Mouse (Mus musculus) cerebellum, postnatal 25 days (tissue): ENCODE data around the gene Ackr1.
A peak's percentile ranks its signal among the peaks of the same experiment; 100 is the strongest.
"Not testable (repeated sequence)": the region's sequence is repeated elsewhere in the genome, so short reads cannot be mapped to it uniquely, and the experiment has no call there.

Experiments used
- DNase-seq, 2 experiments: peaks; one replicate each; pipeline ENCODE4 v3.0.0; 2021; ENCODE audit warnings: mixed read lengths in 2 of 2

The Ackr1 gene

DNA sequence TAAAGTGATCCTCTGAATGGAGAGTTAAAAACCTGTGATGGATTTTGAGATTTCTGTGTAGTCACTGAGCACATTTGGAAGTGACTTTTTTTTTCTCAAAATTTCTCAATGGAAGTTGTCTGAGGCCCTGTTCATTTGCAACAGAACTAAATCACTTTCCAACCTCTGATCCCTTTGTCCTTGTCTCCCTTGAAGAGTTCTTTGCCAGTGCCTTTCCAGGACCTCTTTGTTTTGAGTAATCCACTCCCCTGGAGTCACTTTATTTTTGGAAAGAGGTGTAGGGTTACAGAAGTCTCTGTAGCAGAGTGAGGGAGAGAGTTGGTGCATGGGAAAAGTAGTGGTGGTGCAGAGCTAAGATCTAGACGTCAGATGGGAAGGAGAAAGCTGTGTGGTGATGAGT, 15.0 kb upstream of the Ackr1 start:
- no peak for DNase-seq

DNA sequence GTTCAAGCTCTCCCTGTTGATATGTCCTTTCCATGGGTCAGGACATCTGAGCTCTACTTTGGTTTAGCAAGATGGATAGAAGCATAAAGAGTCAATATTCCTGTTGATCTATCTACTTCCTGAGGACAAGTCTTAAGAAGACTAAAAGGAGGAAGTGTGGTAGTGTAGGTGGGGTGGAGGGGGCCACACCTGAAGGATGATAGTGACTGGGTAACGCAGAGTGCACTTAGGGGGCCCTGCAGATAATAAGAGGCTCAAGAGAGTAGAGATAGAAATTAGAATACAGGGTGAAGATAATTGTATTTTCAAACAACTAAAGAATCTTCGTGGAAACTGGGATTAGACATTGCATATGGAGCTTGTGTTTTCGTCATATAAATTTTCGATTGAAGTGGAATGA, 11.6 kb upstream of the Ackr1 start:
- DNase-seq: no peak

DNA sequence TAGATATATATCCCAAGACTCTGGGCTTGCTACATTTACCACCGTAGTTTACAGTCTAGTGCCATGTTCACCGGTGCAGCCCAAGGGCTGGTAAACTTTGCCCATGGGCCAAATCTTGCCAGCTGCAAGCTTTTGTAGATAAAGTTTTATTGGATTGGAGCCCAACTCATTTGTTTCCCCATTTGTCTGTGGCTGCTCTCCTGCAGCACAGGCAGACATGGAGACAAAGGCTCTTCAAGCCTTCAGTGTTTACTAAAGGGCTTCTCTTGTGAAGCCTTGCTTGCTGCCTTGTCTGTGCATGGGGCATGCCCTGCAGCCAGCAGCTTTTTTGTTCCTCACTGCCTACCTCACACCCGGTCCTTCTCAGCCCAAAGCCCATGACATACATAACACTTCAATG, 10.4 kb upstream of the Ackr1 start:
- DNase-seq: no peak

DNA sequence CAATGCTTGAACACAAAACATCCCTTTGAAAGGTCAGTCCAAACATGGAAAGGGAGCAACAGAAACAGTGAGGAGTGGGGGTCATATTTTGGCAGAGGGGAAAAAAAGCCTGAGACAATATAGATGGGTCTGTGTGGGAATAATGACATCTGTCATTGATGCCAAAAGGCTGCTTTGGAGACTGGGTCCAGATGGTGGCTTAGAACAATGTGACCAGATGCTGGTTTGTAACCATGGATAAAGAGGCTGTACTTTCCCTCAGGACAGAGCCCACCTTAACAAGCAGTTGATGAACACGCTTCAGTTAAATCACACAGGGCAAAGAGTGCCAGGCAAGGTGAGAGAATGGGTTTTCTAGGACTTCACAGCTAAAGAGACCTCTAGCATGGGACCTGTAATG, 8.9 kb upstream of the Ackr1 start:
- no peak for DNase-seq

DNA sequence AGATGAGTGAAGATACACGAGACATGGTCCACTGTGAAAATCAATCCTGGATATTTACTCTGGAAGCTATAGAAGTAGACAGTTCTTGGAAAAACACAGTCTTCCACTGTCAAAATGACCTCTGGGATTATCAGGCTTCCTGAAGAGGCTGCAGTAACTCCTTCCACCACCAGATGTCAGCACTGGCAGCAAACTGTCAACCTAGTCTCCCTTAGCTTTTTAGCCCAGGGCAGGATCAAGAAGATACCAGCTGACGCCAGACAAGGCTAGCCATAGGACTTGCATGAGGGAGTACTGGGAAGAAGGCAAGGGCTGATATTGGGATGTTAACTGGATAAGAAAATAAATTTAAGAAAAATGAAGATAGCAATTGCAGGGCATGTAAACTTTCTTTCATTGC, 6.0 kb upstream of the Ackr1 start:
- peak; percentile 83 to 88 for DNase-seq

DNA sequence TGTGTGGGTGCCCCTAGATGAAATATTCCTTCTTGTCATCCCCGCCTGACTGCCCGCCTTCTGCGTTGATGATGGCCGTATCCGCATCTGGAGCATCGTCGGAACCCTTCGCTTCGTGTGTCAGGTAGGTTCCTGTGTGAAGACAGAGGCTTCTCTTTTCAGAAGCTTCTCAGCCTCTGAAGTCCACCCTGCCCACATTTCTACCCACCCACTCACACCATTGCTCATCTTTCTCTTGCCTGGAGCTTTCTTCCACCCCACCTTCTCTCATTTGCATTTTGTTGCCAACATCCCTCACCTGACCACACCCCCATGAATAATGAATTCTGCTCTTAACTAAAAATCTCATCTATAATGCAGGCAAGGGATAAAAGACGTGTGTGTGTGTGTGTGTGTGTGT, 3.5 kb upstream of the Ackr1 start:
- no peak for DNase-seq

DNA sequence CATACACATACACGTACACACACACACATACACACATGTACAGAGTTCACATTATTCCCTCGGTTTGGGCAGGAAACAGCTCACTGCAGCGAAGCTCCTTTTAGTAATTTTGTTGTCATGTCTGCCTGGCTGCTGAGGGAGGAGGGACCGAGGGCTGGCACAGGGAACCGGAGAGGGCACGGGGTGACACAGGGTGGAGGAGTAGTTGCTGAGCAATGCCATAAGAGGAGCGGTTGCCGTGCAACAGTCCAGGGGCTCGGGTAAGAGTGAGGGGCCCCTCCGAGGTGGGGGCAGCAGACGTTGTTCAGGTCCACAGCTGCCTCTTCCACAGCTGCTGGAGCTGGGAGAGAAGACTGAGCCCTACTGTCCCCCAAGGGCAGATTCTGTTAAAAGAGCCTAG, 2.4 kb upstream of the Ackr1 start:
- no peak for DNase-seq

DNA sequence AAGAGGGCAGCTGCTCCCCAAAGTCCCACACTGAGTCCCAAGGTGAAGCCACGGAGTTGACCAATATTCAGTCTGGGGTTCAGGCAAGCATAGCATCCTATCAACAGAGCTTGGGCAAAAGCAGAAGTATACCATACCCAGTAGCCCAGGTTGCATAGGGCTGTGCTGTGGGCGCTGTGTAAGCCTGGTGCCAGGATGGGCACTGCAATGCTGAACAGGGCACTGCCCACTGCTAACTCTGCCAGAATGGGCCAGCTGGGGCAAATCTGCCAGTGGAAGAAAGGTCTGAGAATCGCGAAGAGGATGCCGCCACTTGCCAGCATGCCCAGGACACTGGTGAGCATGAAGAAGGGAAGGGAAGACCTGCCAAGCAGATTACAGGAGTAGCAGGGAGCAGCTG, 1.1 kb downstream of the Ackr1 start:
- DNase-seq: peak; percentile 59

DNA sequence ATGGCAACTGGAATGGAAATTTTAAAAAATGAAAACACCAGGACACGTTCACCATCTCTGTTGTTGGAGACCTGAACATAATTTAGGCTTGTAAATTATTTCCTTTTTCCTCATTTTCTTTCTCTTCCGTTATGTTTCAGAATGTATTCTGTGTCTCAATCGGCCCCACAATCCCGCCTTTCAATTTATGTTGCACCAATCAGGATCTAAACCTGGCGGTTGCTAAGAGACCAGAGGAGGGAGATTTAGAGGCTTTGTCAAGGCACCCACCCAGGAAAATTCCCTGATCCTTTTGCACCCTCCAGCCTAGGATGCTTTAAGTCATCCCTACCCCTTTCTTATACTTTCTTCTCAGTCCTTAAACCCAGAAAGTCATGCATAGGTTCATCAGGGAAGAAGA, 3.8 kb downstream of the Ackr1 start:
- no peak for DNase-seq

DNA sequence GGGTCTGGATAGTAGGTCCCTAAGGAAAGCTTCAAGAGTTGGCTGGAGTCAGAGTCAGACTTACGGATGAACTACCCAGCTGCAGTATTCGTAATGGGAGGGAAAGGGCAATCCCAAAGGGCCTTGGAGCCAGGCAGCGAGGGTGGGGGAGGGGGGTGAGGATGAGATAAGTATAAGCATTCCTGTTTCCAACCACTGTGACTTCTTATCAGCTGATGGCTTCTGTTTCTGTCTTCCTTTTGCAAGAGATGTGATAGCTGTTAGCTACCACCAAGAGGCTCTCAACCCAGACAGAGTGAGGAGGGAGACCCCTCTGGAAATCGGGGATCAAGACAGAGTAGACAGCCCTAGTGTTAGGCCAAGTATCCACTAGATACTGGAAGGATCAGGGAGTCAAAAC, 4.4 kb downstream of the Ackr1 start:
- no peak for DNase-seq

DNA sequence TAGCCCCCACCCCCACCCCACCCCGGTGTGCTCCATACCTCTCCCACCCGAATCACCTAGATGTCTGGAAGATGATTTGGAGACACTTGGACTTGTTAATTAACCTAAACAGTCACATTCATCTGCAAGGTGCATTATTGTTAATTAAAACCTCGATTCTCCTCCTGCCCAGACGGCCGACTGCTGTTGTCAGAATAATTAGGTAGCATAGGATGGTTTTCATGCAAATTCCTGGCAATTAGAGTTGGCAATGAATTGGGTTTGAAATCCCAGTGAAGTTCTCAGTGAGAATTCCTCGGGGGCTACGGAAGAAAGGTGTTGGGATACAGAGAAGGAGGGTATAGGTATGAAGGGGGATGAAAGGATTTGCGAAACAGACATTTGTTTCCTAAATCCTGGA, 5.1 kb downstream of the Ackr1 start:
- no peak for DNase-seq

DNA sequence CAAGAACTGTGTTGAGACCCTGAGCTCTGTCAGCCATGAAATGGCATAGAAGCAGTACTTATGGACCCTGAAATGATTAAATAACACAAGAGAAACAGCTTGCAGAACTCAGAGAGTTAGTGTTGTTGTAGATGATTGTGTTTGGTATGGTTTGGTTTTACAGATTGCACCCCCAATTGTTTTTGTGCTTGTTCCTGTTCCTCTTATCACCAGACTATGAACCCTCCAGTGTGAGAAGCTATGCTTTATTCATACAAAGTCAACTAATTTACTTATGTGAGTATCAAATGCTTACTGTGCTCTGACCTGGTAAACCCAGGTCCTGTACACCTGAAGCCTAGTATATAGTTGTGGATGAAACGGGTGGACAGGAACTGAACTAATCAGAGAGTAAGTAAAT, 7.0 kb downstream of the Ackr1 start:
- DNase-seq: no peak

DNA sequence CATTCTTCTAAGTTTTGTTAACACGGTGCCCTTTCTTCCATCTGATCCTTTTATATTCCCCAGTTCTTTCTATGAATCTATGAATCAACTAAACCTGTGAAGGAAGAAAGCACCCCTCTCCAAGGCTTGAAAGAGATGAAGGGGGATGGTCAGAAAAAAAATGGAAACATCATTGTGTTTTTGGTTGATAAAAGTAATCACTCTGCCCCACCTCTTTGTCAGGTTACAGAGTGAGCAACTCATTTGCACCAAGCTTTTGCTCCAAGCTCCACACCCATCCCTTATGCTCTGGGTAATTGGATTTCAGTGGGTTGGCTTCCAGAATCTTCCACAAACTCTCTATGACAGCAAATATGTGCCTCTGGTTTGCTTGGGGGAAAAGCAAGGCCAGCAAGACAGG, 8.2 kb downstream of the Ackr1 start:
- no peak for DNase-seq

DNA sequence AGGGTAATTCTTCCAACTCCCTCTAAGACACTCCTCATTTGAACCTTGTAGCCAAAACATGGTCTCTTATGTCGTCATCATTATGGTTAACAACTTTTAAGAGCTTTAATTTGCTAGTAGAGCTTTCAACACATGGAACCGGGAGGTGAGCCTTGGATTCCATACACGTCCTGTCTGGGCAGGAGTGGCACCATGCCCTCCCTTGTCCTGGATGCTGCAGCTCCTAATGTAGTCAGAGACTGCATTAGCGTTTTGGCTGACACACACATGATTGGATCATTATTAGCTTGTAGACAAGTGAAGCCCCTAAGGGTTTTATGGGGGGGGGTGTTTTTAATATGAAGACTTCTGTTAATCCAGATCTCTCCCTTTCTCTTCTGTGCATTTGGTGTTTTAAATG, 8.6 kb downstream of the Ackr1 start:
- DNase-seq: no peak

DNA sequence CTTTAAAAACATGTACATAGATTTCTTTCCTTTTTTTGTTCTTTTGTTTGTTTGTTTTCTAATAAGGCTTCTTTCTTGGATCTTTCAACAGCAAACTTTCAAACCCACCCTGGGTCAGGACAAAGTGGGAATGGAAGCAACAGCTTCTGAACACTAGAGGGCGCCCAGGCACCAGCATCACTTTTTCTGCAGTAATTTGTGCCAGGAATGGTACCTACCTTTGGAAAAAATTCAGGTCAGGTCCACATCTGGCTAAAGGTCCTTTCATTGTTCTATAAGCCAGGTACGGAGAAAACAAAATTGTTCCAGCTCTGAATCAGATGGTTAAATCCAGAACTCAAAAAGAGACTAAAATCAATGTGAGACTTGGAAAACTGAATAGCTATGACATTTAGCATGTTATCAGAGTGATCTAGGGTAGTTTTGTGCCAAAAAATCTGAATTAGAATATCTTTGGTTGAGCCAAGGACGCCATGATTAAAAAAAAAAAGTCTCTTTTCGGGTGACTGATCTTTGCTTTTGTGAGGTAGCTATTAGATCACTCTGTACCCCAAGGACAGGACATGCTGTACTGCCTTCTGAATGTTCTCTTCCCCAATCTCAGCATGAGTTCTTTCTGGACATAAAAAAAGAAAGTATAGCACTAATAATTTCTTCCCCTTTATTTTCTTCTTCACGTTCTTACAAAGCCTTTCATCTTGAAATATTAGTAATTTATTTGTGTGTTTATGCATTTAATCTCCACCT, 9.5 kb downstream of the Ackr1 start:
- DNase-seq: peak; percentile 69 to 80

DNA sequence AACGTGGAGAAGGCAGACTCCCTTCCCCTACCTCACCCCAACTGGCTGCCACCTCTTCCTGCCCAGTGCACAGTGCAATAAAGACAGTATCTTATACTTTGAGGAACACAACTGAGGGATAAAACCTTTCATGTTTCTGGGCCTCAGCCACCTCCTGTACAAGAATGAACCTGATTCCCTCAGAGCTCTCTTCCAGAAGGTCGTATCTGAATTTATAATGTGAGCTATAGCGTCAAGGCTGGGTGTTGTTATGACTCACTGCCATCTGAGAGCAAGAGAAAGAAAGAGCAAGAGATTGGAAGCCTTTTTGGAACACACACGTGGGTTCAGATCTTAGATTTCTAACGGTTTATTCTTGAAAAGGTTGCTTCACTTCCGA, 11.3 kb downstream of the Ackr1 start:
- no peak for DNase-seq

DNA sequence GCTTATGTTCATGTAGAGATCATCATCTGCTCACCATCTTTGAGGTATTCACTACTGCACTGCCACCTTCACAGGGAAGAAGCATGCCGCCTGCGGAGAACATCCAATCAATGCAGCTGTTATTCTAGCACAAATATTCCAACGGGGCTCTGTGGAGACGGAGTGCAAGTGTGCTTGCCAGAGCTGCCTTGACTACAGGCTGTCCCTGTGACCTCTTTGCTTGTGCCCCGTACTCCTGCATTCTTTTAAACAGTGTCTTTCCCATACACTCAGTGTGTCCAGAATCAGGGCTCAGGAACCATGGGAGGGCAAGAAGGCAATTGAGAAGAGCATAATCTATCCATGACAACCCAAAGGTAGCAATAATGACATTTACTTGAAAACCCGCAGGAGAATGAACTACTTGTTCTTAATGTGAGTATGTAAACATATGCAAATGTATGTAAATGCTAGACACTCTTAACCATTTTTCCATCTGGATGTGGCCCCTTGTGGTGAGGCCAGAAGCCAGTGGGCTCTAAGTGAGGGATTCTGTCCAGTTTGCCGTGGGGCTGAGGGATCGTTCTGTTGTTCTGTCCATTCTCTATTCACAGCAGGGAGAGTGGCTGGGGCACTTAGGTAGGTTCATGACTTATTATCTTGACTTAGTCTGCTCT, 11.8 kb downstream of the Ackr1 start:
- no peak for DNase-seq

DNA sequence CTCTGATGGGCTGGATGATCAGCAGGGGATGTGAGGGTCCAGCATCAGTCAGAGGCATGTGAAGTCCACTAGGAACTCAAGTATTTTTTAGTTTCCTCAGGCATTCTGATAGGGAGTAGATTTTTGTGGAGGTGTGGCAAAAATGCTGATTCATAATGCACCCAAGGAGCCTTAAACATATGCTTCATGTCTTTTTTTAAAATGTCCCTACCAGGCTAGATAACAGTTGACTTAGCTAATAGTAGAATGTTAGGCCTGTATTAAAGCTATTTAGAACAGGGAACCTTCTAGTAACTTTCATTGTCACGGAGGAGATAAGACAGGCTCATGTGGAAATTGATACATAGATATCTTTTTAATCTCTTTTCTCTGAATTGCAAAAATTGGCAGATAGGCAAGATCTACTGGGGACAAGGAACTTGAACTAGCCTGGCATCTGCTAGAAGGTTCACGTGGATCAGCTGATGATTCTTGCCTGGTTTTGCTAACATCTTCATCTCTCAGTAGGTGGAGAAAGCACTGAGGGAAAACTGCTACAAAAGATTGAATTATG, 15.5 kb downstream of the Ackr1 start:
- DNase-seq: no peak

DNA sequence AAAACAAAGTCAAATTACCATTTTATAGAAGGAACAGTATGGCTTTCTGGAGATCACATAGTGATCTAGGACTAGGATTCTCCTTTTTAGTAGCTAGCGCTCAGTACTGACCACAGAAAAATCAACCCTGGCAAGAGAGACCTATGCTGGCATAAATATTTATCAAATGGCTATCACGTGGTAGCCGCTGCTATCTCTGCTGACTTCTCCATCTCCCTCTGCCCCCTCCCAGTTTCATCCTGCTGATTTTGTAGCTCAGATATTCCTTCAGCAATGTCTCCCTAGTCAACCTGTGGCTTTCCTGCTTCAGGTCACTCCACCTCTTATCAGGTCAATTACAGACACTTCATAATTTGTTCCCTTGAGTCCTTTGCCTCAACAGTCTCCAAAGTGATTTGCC, 17.8 kb downstream of the Ackr1 start:
- DNase-seq: no peak

DNA sequence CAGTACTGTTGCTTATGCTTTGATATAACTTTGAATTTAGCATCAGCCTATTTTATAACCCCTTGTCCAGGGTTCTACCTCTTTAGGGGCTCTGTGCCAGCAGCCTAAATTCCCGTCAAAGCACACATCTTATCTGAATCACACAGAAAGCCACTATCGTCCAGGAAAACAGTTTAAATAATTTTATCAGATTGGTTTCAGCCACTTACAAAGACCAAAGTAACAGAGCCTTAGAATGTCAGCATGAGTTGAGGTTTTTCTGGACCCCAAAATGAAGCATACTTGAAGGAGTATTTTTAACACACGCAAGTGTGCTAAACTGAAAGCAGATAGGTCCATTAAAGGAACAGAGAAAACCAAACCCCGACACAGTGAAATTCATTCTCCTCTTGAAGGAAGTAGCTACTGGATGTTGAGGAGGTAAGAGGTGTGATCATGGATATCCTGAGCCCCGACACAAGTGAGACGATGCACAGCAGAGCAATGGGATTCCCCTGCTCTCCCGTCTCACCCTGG, 20.0 kb downstream of the Ackr1 start:
- not testable (repeated sequence) for DNase-seq

DNA sequence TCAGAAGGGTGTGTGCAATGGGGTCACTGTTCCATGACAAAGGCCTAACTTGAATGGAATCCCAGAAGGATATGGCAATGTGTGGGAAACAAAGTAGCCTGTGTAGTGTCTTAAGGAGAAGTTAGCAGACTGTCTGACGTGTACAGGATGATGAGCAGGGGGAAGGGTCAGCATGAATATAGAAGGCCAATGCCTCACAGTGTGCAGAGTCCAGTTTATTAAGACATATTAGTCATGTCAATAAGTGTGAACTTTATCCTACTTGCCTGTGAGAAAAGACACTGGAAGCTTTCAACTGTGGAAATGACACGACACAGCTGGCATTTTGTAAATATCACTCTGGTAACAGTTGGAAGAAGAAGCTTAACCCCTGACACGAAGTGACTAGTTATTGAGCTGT, 30.8 kb downstream of the Ackr1 start:
- DNase-seq: not testable (repeated sequence)
